Mouse (Mus musculus) left cerebral cortex, adult 18-20 months (tissue): Measurements from ENCODE around the gene Galc. TPM values are rescaled to one million over a fixed set of nuclear protein-coding genes. Genes with fewer than 3 reads are reported as not detected.
A peak's percentile ranks its signal among the peaks of the same experiment; 100 is the strongest.

Source experiments
- DNase-seq, 2 experiments: peaks; one replicate each; pipeline ENCODE4 v3.0.0; 2021 to 2022; ENCODE audit warnings: low spot score in 2 of 2, mixed read lengths in 1 of 2
- long read RNA-seq, 2 experiments: library from polyadenylated mRNA; stranded (forward); transcript quantifications; one replicate each; pipeline ENCODE4 v2.0.0; 2021
- total RNA-seq, 2 experiments: library from RNA; stranded (reverse); gene quantifications; 2 replicates each; pipeline ENCODE4 v1.2.3; 2021

The Galc gene
- total RNA-seq, result 10 to 100 TPM; 20.8 to 22.3 TPM
- long read RNA-seq, experiment 1, transcript Galc-201 (17 exons, 3,832 nt), result major isoform, 14 of 20 reads
- long read RNA-seq, experiment 1, partial matches to known transcripts, result 0 of 20 reads
- long read RNA-seq, experiment 1, other reads (novel, unspliced or antisense), result 6 of 20 reads
- long read RNA-seq, experiment 2, transcript Galc-201 (17 exons, 3,832 nt), result major isoform, 6 of 12 reads
- long read RNA-seq, experiment 2, partial matches to known transcripts, result 1 of 12 reads
- long read RNA-seq, experiment 2, other reads (novel, unspliced or antisense), result 5 of 12 reads

- peak; percentile 85 to 89 for DNase-seq
Measured at GRCm38 (mm10) chr12:98258845-98259517, at the start of gene Galc. Galc (minus strand) TSS chr12:98259459.

- peak in 1 of 2 experiments; percentile 7 for DNase-seq
Measured at GRCm38 (mm10) chr12:98307179-98307915, 48.1 kb upstream of the Galc start.

GRCm38 (mm10) chr12:98303013-98303412 lies 43.8 kb upstream of the Galc start:
- no peak for DNase-seq

GRCm38 (mm10) chr12:98301980-98302379 lies 42.7 kb upstream of the Galc start:
- no peak for DNase-seq

GRCm38 (mm10) chr12:98294241-98294640 lies 35.0 kb upstream of the Galc start:
- no peak for DNase-seq

GRCm38 (mm10) chr12:98292278-98292677 lies 33.0 kb upstream of the Galc start:
- no peak for DNase-seq

- DNase-seq, result no peak
Measured at GRCm38 (mm10) chr12:98290475-98290874, 31.2 kb upstream of the Galc start.

GRCm38 (mm10) chr12:98284477-98284876 lies 25.2 kb upstream of the Galc start:
- no peak for DNase-seq

- DNase-seq, result no peak
Measured at GRCm38 (mm10) chr12:98283487-98283860, 24.2 kb upstream of the Galc start.

GRCm38 (mm10) chr12:98282776-98283486 lies 23.7 kb upstream of the Galc start:
- peak; percentile 35 to 39 for DNase-seq

GRCm38 (mm10) chr12:98280996-98281395 lies 21.7 kb upstream of the Galc start:
- no peak for DNase-seq

GRCm38 (mm10) chr12:98280530-98280929 lies 21.3 kb upstream of the Galc start:
- DNase-seq, result peak; percentile 69 to 75

GRCm38 (mm10) chr12:98272433-98272832 lies 13.2 kb upstream of the Galc start:
- no peak for DNase-seq

GRCm38 (mm10) chr12:98270810-98271566 lies 11.7 kb upstream of the Galc start:
- DNase-seq, result no peak

GRCm38 (mm10) chr12:98269791-98270745 lies 10.8 kb upstream of the Galc start:
- DNase-seq, result no peak

GRCm38 (mm10) chr12:98268441-98269369 lies 9.4 kb upstream of the Galc start, which contains the start of gene Gpr65:
Gpr65 (plus strand) TSS chr12:98268635.
- DNase-seq, result no peak

- DNase-seq, result no peak
Measured at GRCm38 (mm10) chr12:98265697-98266096, 6.4 kb upstream of the Galc start.

GRCm38 (mm10) chr12:98259518-98259852 lies 226 bp upstream of the Galc start:
- DNase-seq, result no peak
